Mouse (Mus musculus) adipose tissue, adult 10 weeks (tissue): ENCODE results near the gene Mfsd9. TPM values are rescaled to one million over a fixed set of nuclear protein-coding genes. Genes with fewer than 3 reads are reported as not detected.

Experiments used
- polyA plus RNA-seq: library from polyadenylated mRNA; stranded (reverse); fragments of 350-450 nt; fragmentation: Illumina TruSeq; extraction: RNeasy Lipid Tissue Mini Kit (QIAGEN cat#74804); gene quantifications from one replicate; pipeline ENCODE4 v1.2.3, GENCODE M21; 2014; ENCODE audit warnings: low read depth, low replicate concordance

Mfsd9 gene
- polyA plus RNA-seq, result 5.4 TPM

DNA sequence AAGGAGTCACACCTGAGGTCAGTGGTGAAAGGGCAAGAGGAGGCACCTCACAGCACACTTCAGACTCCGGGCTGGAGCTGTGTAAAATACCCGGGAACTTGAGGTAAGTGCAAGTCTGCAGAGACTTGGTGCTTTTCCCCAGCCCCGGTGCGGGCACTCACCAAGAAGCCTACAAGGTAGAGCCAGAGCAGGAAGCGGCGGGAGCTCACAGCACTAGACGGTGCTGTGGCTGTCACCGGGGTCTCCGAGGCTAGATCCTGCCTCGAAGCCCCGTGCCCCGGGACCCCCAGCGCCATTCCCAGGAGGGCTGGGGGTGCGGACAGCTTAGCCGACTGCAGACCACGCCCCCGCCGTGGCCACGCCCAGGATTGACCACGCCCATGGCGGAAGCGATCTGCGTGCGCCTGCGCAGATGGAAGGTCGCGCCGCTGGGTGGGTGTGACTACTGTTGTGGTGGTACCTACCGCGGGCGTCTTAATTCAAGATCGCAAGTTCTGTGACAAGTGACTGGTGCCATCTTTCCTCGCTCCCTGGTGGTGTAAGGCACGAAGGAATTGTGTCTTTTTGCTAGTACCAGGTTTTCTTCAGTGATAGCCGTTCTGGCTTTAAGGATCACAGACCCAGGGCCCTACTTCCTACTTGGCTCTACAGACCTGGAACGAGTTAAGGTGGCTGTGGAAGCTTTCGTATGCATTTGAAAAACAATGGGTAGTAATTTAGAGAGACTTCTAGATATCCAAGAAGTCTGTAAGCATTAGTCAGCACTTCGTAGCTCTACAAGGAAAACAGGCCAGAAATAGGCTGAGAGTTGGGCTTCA is at the start of gene Mfsd9:
Gene Mfsd9, minus strand, starts transcription at position 364 of the 818 bp plus-strand sequence.

GRCm38 (mm10) chr1:40805351-40805750 is 14.9 kb upstream of the Mfsd9 start, which contains the start of gene Tmem182:
Gene Tmem182 (plus strand): TSS chr1:40805601.

Other genes starting within 250 kb of the Mfsd9 start
- 0.68 TPM for gene Slc9a4, start 210.6 kb downstream of the Mfsd9 start, polyA plus RNA-seq
- 9.7 TPM for gene Slc9a2, start 110.1 kb downstream of the Mfsd9 start, polyA plus RNA-seq
- gene Tmem182, start 14.9 kb upstream of the Mfsd9 start, polyA plus RNA-seq, result 32.0 TPM